Mouse (Mus musculus) G1E-ER4 (cell line): ENCODE data around the gene Bmp7. TPM values are rescaled to one million over a fixed set of nuclear protein-coding genes. Genes with fewer than 3 reads are reported as not detected.

Experiments used
- GATA1 ChIP-seq: IDR thresholded peaks from one replicate; pipeline ENCODE4 v1.8.0; 2012; ENCODE audit warnings: low read length, inconsistent platforms
- polyA plus RNA-seq: library from polyadenylated mRNA; stranded (reverse); fragments of >175 nt; gene quantifications from 2 replicates; pipeline ENCODE4 v1.2.3, GENCODE M21; 2012

Bmp7 gene
- polyA plus RNA-seq, 1 experiment: not detected

- TF ChIP-seq GATA1: no peak
Measured at GRCm38 (mm10) chr2:172889756-172890443, 50.2 kb downstream of the Bmp7 start.

- no peak for TF ChIP-seq GATA1
Measured at GRCm38 (mm10) chr2:172889222-172889621, 50.9 kb downstream of the Bmp7 start.

- no peak for TF ChIP-seq GATA1
Measured at GRCm38 (mm10) chr2:172888147-172888546, 52.0 kb downstream of the Bmp7 start.

- no peak for TF ChIP-seq GATA1
Measured at GRCm38 (mm10) chr2:172885861-172886260, 54.3 kb downstream of the Bmp7 start.

GRCm38 (mm10) chr2:172884584-172884983, 55.5 kb downstream of the Bmp7 start:
- TF ChIP-seq GATA1: no peak

GRCm38 (mm10) chr2:172875201-172875600, 64.9 kb downstream of the Bmp7 start:
- no peak for TF ChIP-seq GATA1

- TF ChIP-seq GATA1: no peak
Measured at GRCm38 (mm10) chr2:172866356-172866755, 73.8 kb downstream of the Bmp7 start.

GRCm38 (mm10) chr2:172865165-172865564, 75.0 kb downstream of the Bmp7 start:
- no peak for TF ChIP-seq GATA1

- TF ChIP-seq GATA1: no peak
Measured at GRCm38 (mm10) chr2:172864566-172864965, 75.6 kb downstream of the Bmp7 start.

GRCm38 (mm10) chr2:172863469-172863856, 76.7 kb downstream of the Bmp7 start:
- TF ChIP-seq GATA1: no peak

GRCm38 (mm10) chr2:172862850-172863468, 77.2 kb downstream of the Bmp7 start:
- TF ChIP-seq GATA1: no peak

- no peak for TF ChIP-seq GATA1
Measured at GRCm38 (mm10) chr2:172862424-172862823, 77.7 kb downstream of the Bmp7 start.

- no peak for TF ChIP-seq GATA1
Measured at GRCm38 (mm10) chr2:172861590-172861989, 78.5 kb downstream of the Bmp7 start.

- no peak for TF ChIP-seq GATA1
Measured at GRCm38 (mm10) chr2:172860593-172860992, 79.5 kb downstream of the Bmp7 start.

- TF ChIP-seq GATA1: no peak
Measured at GRCm38 (mm10) chr2:172860104-172860503, 80.0 kb downstream of the Bmp7 start.

- TF ChIP-seq GATA1: no peak
Measured at GRCm38 (mm10) chr2:172857048-172857447, 83.1 kb downstream of the Bmp7 start.

GRCm38 (mm10) chr2:172856549-172856948, 83.6 kb downstream of the Bmp7 start:
- no peak for TF ChIP-seq GATA1
